Mouse (Mus musculus) liver, adult 2 months (tissue): ENCODE measurements at regions not wholly inside any gene's neighbourhood (a gene's known extent, or its start where the extent isn't known, plus 50 kb on each side); places are given as distances from the start of the nearest gene placed in this dataset.

Experiments used
- CTCF ChIP-seq: fragments of 200-500 bp; IDR thresholded peaks from 2 replicates; pipeline ENCODE4 v1.5.1; 2011; ENCODE audit warnings: low read depth, low read length, control low read depth
- POLR2A ChIP-seq: fragments of 200-500 bp; IDR thresholded peaks from 2 replicates; pipeline ENCODE4 v1.6.1; 2011; ENCODE audit warnings: low read length, control low read depth; ENCODE audit not compliant: insufficient read depth; ENCODE audit errors: extremely low read depth

DNA sequence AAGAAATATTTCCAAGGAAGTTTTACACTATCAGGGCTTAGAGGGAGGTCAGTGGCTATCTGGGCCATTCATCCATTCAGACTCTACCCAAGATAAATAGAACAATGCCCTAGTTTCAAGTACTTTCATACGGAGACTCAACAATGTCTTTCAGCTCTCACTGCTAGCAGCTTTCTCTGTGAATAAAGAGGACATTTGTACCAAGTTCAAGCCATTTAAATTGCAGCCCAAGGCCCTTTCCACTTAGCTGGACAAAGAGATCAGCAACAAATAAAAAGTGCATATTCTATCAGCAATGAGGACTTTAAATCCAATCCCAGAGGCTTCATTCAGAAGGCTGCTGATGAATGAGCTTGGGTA is 383.1 kb upstream of the Actbl2 start:
- TF ChIP-seq POLR2A (no peak), CTCF (no peak)
